Mouse (Mus musculus): ENCODE results near the gene 1700029F12Rik.

GRCm38 (mm10) chr13:97077556-97077955 lies 43.4 kb upstream of the 1700029F12Rik start:
- TF ChIP-seq POLR2AphosphoS5 (IDR thresholded peaks at IDR 0.05; ENCODE audit: insufficient replicate concordance, low read depth, low read length) (no peak), GATA1 (IDR thresholded peaks at IDR 0.05; ENCODE audit: borderline replicate concordance, low read length) (no peak), TAL1 (conservative IDR thresholded peaks at IDR 0.05; ENCODE audit: low read depth, low read length) (no peak), CTCF (IDR thresholded peaks at IDR 0.05; ENCODE audit: low read depth, low read length) (no peak)
